Mouse (Mus musculus) forelimb bud, embryonic 11.5 days (tissue): Measurements from ENCODE around the gene Adgrg1.
A peak's percentile ranks its signal among the peaks of the same experiment; 100 is the strongest.

ENCODE experiments used
- DNase-seq: peaks from one replicate; pipeline ENCODE4 v3.0.0-alpha.2; 2012; ENCODE audit warnings: low read depth, low spot score

Adgrg1 gene

DNA sequence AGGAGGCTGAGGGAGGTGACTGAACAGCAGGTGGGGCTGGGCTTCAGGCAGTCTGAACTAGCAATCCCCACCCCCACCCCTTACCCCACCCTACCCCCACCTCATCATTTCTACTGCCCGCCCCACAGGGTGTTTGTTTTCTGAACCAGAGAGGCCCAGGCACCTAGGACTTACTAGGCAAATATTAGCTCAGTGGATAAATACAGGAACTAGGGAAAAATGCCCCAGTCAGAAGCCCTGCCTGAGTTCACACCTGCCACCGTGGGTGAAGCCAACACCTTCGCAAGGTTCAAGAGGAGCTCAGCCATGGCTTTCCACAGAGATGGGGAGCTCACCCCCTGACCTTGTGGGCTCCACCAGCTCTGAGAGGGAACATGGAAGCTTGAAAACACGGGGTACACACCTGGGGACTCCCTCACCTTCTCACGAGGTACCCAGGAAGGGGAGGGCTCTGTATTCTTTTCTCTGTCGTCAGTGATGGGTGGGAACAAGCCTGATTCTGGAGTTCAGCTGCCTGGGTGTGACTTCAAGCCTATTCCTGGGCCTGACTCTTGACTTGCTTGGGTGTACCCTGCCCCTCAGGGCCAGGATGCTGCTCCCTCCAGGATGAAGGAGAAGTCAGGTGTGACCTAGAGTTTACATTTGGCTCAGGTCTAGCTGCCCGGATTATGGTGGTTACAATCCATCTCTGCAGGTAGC is at the start of gene Adgrg1:
TSS of gene Adgrg1 (plus strand) at position 285 of the 699 bp plus-strand sequence.
- no peak for DNase-seq

DNA sequence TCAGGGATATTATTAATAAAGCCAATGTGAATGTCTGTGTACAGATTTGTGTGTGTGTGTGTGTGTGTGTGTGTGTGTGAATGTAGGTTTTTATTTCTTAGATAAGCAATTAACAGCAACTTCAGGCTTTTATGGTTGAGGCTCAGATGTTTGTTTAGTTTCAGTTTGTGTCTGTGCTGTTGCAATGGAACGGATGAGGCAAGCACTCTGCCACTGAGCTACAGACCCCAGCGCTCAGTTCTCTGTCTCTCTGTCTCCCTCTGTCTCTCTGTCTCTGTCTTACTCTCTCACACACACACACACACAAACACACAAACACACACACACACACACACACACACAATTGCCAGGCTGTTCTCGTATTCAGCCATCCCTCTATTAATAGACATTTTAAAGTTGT is 46.3 kb upstream of the Adgrg1 start:
- DNase-seq, result no peak

DNA sequence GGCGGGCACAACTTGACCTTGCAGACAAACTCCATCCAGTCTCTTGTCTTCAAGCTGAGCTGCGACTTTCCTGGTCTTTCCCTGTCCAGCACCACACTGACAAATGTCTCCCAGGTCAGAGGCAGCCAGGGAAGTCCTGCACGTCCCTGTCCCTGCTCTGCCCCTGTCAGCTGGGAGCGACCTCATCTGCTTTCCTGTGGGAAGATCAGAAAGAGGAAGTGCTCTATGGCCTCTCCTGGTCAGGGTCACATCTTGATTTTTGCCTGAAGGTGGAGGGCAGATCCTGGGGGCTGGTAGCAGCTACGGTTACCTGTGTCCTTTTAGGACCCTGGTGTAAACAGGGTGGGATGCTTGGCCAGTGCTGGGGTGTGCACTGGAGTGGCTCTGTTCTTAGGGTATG is 40.6 kb upstream of the Adgrg1 start:
- DNase-seq, result no peak

DNA sequence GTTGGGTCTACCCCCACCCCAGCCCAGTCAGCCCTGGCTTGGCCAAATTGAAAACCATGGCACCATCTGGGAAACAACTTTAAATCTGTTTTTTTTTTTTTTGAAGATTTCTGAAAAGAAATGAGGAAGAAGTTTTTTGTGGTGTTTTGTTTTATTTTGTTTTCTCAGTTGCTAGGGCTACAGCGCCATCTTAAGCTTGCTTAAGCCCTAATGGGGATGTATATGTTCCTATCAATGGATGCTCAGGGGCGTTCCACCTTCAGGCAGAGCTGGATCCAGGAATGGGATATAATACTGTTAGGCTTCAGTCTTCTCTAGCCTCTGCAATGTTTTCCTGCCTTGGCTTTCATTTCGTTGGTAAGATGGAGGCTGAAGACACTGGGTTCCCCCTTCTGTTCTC is 39.4 kb upstream of the Adgrg1 start:
- DNase-seq, result no peak

DNA sequence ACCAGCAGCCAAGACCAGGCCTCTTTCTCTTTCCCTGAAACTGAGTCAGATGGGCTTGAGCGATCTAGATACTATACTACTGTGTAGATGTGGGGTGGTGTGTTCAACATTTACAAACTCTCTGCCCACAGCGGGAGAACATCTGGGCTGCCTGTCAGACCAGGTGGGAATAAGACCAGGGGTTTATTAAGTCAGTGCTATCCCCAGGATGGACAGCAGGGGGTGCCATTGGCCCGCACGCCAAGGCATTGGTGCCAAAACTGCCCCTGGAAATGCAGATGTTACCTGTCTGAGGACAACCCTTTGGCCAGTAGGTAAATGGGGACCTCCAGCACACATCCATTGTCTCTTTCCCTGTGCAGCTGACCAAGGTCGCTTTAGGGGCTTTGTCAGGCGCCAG is 32.0 kb upstream of the Adgrg1 start:
- peak; percentile 68 for DNase-seq

DNA sequence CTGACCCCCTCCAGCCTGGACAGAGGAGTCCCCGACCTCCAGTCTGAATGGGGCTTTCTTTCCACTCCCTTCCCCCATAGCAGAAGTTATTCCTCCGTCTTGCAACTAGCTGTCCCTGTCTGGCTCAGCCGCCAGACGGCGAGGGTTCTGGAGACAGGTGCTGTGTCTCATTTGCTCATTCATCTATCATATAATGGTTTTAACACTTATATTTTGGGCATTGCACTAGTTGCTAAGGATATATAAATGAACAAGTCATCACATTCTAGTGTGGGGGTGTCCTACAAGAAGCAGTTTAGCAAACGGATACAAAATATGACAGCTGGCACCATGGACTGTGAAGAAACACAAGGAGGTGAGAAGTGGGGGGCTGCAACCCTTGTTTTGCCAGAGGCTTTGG is 29.4 kb upstream of the Adgrg1 start:
- DNase-seq, result no peak

DNA sequence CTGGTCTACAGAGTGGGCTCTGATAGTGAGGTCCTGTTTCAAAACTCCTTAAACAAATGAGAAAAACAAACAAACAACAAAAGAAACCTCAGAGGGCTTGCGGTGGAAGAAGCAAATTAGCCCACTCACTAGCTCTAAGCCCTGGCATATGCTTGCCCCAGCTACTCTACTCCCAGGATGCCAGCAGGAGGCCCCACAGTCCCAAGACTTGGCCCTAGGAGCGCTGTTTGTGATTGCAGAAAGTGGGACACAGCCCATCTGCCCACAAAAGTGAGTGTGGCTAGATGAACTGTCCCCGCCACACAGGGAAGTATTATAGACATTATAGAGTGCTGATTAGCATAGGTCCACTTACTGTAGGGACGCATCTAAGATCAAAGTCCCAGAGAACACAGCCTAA is 26.1 kb upstream of the Adgrg1 start:
- DNase-seq, result no peak

DNA sequence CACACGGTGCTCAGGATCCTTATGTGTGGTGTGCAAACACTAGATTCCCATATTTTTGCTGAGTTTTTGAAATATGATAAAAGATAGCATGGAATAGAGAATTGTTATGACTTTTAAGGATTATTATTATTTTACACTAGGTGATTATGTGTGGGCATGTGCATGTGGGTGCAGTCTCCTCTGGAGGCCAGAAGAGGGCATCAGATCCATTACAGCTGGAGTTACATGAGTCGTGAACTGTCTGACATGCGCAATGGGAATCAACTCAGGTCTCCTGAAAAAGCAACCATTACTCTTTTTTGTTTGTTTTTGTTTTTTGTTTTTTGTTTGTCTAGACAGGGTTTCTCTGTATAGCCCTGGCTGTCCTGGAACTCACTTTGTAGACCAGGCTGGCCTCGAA is 25.5 kb upstream of the Adgrg1 start:
- DNase-seq, result no peak

DNA sequence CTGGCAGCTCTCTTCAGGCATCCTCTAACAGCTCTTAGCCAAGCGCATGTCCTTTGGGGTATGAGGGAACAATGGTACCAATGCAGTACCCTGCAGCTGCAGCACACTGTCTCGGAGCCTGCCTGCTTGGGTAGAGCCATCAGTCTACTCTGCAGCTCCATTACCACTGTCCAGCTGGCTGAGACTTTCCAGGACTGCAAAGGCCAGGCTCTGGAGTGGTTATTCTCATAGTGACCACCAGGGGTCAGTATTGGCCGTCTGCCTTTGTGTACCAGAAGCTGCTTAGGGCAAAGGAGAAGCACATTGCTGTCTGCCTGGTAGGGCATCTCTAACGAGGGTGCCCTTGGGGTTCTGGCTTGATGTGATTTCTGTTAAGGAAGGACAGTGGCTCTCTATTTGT is 24.5 kb upstream of the Adgrg1 start:
- DNase-seq, result peak; percentile 78

DNA sequence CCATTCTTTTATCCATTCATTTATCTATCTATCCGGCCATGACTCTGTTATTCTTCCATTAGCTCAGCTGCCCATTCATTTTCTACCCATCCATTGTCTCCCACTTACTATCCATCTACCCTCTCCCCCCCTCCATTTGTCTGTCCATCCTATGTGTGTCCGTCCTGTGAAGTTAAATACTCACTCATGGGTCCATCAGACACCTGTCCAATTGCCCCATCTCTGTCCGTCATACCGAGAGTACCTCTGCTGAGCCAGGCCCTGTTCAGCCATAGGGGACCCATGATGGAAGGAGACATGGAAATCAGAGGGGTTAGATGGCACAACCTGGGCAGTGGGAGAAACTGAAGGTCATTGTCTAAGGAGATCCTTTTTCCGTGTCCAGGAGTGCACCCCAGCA is 24.1 kb upstream of the Adgrg1 start:
- no peak for DNase-seq

DNA sequence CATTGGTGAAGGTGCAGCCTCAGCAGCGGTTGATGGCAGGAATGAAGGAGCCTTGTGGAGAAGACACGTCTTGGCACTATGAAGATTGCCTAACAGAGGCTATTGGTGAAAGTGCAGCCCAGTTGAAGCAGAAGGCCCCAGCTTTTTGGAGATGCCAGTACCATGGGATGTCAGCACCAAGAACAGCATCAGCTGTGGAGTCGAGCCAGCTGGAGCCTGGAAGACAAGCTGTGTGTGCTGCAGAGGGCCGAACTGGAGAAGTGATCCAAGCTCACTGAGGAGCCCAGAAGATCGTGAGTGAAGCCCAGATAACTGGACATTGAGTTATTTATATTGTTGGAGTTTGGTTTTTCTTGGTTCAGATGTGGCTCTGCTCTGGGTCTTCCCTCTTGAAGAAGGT is 22.5 kb upstream of the Adgrg1 start:
- no peak for DNase-seq

DNA sequence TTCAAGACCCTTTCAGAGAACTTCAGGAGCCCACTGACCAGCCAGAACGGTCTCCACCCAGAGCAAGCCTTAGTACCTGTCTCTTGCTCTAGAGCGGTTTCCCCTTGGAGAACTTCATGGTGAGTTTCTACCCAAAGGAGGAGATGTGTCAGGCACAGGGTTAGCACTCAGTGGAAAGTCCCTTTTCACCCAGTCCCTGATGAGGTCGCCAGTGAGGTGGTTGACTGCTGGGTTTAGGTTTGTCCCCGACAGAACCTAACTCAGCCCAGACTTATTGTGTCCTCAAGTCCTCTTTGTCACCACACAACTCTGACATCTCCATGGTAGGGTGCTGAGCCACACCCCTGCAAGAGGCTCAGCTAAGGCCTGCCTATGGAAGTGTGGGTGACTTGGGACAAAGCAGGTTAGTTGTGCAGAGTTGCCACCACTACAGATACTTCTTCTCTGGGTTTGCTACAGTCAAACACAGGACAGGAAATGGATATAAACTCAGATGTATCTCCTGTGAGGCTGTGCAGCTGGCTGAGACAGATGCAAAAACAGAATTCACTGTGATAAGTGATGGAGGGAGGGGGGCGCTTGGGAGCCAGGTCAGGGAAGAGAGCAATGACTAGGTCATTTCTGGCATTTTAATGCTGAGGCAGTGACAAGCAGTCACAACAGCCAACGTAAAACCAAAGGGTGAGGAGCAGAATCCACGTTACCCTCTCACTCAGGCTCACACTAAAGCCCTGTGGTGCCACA is 20.8 kb upstream of the Adgrg1 start:
- no peak for DNase-seq

DNA sequence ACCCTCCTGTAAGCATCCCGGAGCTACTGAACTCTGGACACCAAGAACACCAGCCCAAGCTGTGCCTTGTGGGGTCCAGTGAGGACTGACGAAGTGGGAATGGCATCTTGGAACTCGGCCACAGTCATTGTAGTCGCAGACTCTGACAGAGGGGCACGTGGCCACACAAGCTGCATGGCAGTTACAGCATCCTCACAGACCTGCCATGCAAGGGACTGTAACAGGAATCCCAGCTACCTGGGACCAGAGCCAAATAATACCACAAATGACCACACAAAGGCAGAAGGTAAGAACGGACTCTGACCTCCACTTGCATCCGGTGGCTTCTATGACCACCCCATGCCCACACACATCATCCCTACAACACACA is 20.2 kb upstream of the Adgrg1 start:
- no peak for DNase-seq

DNA sequence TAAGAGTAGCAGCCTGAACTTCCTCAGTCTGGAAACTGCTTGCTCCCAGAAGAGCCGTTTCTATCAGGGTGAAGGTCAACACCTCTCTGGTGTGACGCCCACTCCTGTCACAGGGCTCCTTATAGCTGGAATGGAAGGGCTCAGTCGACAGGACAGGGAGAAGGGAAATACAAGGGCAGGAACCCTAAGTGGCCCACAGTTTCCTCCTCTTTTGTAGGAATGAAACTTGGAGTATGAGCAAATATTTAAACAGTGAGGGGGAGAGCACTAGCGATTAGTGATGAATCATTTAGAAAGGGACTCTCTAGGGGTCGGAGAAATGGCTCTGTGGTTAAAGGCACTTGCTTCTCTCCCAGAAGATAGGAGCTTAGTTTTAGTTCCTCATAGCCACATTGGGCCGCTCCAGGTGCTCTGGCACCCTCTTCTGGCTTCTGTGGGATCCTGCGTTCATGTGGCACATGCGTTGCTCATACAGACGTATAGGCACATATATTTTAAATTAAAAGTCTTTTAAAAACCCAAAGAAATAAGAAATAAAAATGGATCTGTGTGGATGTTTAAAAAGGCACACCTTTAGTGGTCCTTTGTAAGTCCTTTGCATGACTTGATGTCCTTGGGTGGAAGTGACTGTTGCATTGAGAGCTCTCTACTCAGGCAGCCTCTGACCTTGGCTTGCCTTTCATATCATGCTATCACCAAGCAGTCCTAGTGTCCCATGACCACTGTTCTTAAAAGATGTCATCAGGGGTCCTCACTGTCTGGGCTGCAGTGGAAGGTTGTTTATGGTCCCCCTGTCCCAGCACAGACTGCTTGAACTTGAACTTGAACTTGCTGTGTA is 19.4 kb upstream of the Adgrg1 start:
- peak; percentile 30 for DNase-seq

DNA sequence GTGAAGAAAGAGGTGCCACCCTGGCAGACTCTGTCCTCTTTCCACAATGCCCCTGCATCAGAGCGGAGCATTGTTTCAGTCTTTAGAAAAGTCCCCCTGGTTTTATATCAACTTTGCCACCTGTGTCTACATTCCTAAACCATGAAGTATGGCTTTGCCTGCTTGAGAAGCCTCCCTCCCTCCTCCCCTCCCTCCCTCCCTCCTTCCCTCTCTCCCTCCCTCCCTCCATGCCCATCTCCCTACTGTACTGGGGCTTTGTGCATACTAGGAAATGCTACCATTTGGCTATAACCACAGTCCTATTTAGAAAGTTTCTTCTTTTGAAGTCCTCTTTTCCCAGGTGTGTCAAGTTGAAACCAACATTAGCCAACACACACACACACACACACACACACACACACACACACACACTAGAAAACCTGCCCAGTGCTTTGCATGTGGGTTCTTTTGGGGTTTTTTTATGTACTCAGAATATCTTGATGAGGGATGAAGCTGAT is 18.4 kb upstream of the Adgrg1 start:
- no peak for DNase-seq

DNA sequence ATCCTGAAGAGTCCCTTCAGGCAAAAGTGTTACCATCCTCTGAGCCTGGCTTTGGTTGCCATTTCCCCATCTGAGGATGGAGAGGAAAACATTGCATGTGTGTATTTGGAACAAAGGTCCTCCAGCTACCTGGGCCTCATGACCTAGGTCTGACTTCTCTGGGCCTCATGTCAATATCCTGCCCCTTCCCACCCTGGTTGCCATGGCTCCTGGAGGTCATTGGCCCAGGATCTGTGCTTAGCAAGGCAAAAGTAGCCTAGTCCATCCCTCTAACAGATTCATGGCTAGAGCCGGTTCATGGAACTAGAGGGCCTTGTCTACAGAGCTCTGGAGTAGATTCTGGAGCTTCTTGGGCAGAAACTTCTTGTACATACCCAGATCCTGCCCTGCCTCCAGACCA is 12.3 kb upstream of the Adgrg1 start:
- no peak for DNase-seq

DNA sequence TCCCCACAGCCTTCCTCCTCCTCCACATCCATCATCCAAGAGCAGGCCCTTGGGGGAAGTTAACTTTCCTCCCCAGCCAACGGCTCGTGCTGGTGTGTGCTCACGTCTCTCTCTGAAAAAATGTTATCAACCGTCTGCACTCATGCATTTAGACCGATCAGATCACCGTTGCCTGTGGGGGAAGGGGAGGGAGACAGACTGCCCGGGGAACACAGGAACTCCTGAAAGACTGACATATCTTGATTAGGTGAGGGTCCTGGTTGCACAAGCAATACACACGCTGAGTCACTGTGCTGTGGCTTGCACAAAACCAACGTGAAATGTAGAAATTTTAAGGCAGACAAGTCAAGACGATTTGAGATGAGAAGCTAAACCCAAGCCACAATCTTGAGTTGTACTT is 9.7 kb upstream of the Adgrg1 start:
- no peak for DNase-seq

DNA sequence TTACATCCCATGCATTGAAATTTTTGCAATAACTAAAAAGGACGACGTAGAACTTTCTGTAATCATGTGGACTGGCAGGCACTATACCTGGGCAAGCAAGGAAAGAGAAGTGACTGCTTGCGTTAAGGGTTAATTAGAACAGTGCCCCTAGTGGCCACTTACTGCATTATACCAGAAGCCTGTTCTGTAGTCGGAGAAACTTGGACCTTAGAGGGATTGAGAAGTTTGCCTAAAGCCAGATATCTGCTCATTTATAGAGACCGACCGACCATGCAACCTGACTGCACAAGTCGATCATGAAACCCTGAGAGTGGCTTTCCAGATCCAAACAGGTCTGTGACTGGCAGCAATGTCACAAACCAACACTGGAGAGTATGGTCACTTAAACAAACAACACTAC is 8.0 kb upstream of the Adgrg1 start:
- peak; percentile 42 for DNase-seq

DNA sequence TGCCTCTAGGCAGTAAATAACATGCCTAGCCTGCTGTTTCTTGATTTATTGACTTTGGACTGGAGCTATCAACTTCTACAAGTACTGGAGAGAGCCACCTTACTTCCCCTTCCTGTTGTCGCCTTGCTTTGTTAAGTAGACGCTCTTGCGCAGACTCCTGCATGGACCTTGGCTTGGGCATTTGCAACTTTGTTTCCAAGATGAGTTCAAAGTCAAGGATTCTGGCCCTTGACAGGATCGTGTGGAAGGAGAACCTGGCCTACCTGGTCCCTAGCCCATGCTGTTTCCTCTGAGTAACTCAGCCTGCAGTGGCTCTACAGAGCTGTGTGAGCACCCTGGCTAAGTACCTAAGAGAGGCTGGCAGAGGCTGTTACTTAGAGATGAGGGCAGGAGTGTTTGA is 7.5 kb upstream of the Adgrg1 start:
- DNase-seq, result no peak

DNA sequence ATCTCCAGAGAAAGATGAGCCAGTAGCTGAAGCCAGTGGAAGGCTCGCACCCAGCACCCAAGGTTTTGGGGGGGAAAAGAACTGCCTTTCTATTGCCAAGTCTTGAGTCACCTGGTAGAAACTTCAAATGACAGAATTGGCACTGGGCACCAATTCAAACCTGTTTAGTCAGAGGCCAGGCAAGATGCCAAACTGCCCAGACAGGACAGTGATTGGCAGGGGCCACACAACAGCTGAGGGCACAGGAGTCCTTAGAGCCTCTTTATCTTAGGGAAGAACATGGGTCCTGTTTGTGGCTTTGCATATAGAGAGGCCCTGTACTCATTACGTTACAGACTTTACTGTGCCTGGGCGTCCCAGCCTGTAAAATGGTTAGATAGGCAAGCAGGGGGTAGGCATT is 7.0 kb upstream of the Adgrg1 start:
- no peak for DNase-seq

DNA sequence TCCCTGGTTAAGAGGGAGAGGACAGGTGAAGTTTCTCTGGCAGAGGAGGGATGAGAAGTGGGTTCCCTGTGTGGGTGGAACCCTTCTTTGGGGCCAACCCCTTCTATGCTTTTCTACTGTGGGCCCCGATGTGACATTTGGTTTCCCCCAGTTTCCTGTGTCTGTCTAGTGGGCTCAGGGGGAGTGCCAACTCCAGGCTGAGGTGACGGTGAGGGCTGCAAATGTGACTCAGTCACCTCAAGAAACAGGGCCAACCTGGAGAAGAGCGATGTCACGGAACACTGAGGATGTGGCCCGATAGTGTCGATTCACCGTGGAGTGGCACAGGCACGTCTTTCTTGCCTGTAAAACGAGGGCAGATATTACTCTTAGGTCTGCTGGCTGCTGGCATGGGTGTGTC is 1.3 kb upstream of the Adgrg1 start:
- DNase-seq, result no peak

DNA sequence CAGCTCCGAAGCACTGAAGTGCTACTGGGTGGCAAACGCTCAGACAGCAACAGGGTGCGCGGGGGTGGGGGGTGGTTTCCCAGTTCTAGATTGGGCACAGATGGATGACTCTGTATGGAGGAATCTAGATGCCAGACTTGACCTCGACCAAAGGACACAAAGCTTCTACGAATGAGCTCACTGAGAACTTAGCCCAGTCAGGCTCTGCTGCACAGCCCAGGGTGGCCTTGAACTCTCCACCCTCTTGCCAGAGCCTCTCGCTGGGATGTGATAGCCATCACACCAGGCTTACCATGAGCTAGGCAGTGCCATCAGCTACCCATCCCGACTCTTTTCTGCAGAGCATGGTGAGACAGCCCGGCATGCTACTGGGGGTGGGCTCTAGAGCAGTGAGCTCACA is 765 bp upstream of the Adgrg1 start:
- DNase-seq, result no peak
